In genomic region chr11:97781832-97782563, GRCm38 (mm10) we compare ENCODE assay signal across 8 mouse cellular contexts. TPM values are rescaled to one million over a fixed set of nuclear protein-coding genes. Genes with fewer than 3 reads are reported as not detected.
DNase-seq lines count a peak whose midpoint lies in the region; ATAC-seq and TF ChIP-seq lines count a peak whose summit lies in the region.

TSS of gene Rpl23 (minus strand) at chr11:97782437.

- H3K4me1 ChIP-seq in hindbrain, embryonic 10.5 days (replicated peaks): peaks cover 24% of the 10 kb centered on the region
- peaks cover 5% of the 10 kb centered on the region; the same call in 1 of the 2 replicates for H3K4me1 ChIP-seq in lung, postnatal 0 days (ENCODE audit: insufficient read depth, low read depth, low read length)

- peak within 1 kb of the TSS; percentile 99 for H3K4me3 ChIP-seq in hindbrain, embryonic 10.5 days
- peak within 1 kb of the TSS; percentile 68 for H3K4me3 ChIP-seq in lung, postnatal 0 days (ENCODE audit: low read depth, low read length)

- TF ChIP-seq EP300 in lung, postnatal 0 days (IDR thresholded peaks at IDR 0.05): no peak; the same call in 1 of the 2 replicates

- ATAC-seq in frontal cortex, adult (ENCODE audit: low TSS enrichment): peak; percentile 90
- ATAC-seq in lung, postnatal 0 days: peak; percentile 98

- peaks cover 46% of the 10 kb centered on the region for H3K36me3 ChIP-seq in hindbrain, embryonic 10.5 days
- H3K36me3 ChIP-seq in lung, postnatal 0 days (ENCODE audit: insufficient read depth, low read length): peaks cover 16% of the 10 kb centered on the region; the same call in 1 of the 2 replicates

- WGBS in hindbrain, embryonic 10.5 days: under 1% methylated on average over 67 of the region's 67 CpGs
- under 1% methylated on average over 66 of the region's 67 CpGs for WGBS in lung, postnatal 0 days

- H3K9ac ChIP-seq in lung, postnatal 0 days (replicated peaks; ENCODE audit: low read depth): peak within 1 kb of the TSS; percentile 93

- peak within 1 kb of the TSS; percentile 99 for H3K27ac ChIP-seq in hindbrain, embryonic 10.5 days
- peak within 1 kb of the TSS; percentile 93 for H3K27ac ChIP-seq in lung, postnatal 0 days (ENCODE audit: low read length)

- H3K9me3 ChIP-seq in hindbrain, embryonic 10.5 days: no peaks in the 10 kb centered on the region
- no peaks in the 10 kb centered on the region for H3K9me3 ChIP-seq in lung, postnatal 0 days (ENCODE audit: low read length)

- peak within 1 kb of the TSS; percentile 78 for H3K4me2 ChIP-seq in lung, postnatal 0 days (replicated peaks; ENCODE audit: low read depth, low read length)

- peak; percentile 98 for DNase-seq in MN1 (ENCODE audit: low spot score)
- peak; percentile 99 for DNase-seq in cerebellum, adult 9-10 months
- DNase-seq in hindbrain, embryonic 10.5 days (ENCODE audit: low spot score): peak; percentile 98
- DNase-seq in layer of hippocampus, adult 9-11 months: peak; percentile 99
- DNase-seq in lung, postnatal 0 days (ENCODE audit: low spot score): peak; percentile 99
- peak; percentile 99 for DNase-seq in ovary, postnatal 14 days (ENCODE audit: low spot score)
- DNase-seq in thymus, postnatal 14 days: peak; percentile 99

- no peaks in the 10 kb centered on the region for H3K27me3 ChIP-seq in hindbrain, embryonic 10.5 days (ENCODE audit: insufficient read depth, poor library complexity, severe bottlenecking)
- no peaks in the 10 kb centered on the region for H3K27me3 ChIP-seq in lung, postnatal 0 days (replicated peaks; ENCODE audit: insufficient read depth, low read length)

- no peak for TF ChIP-seq CTCF in lung, postnatal 0 days (IDR thresholded peaks at IDR 0.05)

RNA-seq across cellular contexts. Expression of gene Rpl23, which starts in this region (rescaled TPM):
- 381 and 439 TPM in 2 replicates for polyA plus RNA-seq in hindbrain, embryonic 10.5 days (2016; fragmentation: Nextera tagmentation; extraction: Ambion mirVana)
- polyA plus RNA-seq in lung, postnatal 0 days (2015; fragmentation: Nextera tagmentation; extraction: Ambion mirVana): 464 and 478 TPM in 2 replicates

Comparison
In these comparisons a context has a peak if more than half of its experiments do, and no peak if none do; other contexts are left out.
1. Peak in every context shown above with its lines: DNase-seq, ATAC-seq, H3K4me3 ChIP-seq and H3K27ac ChIP-seq.